Mouse (Mus musculus): ENCODE measurements at regions not wholly inside any gene's neighbourhood (a gene's known extent, or its start where the extent isn't known, plus 50 kb on each side); places are given as distances from the start of the nearest gene placed in this dataset.

GRCm38 (mm10) chr4:124350361-124350760 lies 260.2 kb downstream of the 3100002H09Rik start:
- TF ChIP-seq CTCF (IDR thresholded peaks at IDR 0.05; ENCODE audit: extremely low read depth, insufficient read depth, insufficient read length, insufficient replicate concordance) (no peak), POLR2A (IDR thresholded peaks at IDR 0.05; ENCODE audit: low read depth, low read length) (no peak)

All from spleen, adult 2 months (tissue).